Comparison of ENCODE assay signal across 8 mouse cellular contexts in genomic region chr8:112909527-112909926, GRCm38 (mm10).
DNase-seq lines count a peak whose midpoint lies in the region; ATAC-seq and TF ChIP-seq lines count a peak whose summit lies in the region.

No protein-coding gene starts in this region.

- H3K27me3 ChIP-seq in hindbrain, postnatal 0 days (ENCODE audit: insufficient read depth, low read length) = no peaks in the 10 kb centered on the region
- no peaks in the 10 kb centered on the region for H3K27me3 ChIP-seq in hindbrain, embryonic 13.5 days
- H3K27me3 ChIP-seq in neural tube, embryonic 11.5 days (ENCODE audit: control insufficient read depth, insufficient read depth, low read length) = no peaks in the 10 kb centered on the region
- no peaks in the 10 kb centered on the region for H3K27me3 ChIP-seq in lung, postnatal 0 days (replicated peaks; ENCODE audit: insufficient read depth, low read length)

- H3K9ac ChIP-seq in hindbrain, postnatal 0 days (replicated peaks; ENCODE audit: low read length) = no peak overlapping the region
- no peak overlapping the region for H3K9ac ChIP-seq in hindbrain, embryonic 13.5 days
- H3K9ac ChIP-seq in neural tube, embryonic 11.5 days (ENCODE audit: low read length) = no peak overlapping the region
- H3K9ac ChIP-seq in lung, postnatal 0 days (replicated peaks; ENCODE audit: low read depth) = no peak overlapping the region

- no peak for TF ChIP-seq EP300 in lung, postnatal 0 days (IDR thresholded peaks at IDR 0.05)

- TF ChIP-seq CTCF in hindbrain, postnatal 0 days (IDR thresholded peaks at IDR 0.05; ENCODE audit: low read depth) = peak; percentile 45
- no peak for TF ChIP-seq CTCF in lung, postnatal 0 days (IDR thresholded peaks at IDR 0.05)

- peak; percentile 66 for DNase-seq in hindbrain, postnatal 0 days (ENCODE audit: low spot score)
- DNase-seq in ovary, postnatal 36 days (ENCODE audit: low spot score) = peak; percentile 7
- no peak for DNase-seq in ovary, adult 18-20 months (ENCODE audit: low spot score)
- DNase-seq in cerebellum, postnatal 10 days = peak; percentile 82 to 84
- peak; percentile 24 for DNase-seq in neural tube, embryonic 11.5 days (ENCODE audit: low spot score)
- no peak for DNase-seq in gastrocnemius, postnatal 4 days (ENCODE audit: low spot score in 2 of 2)
- DNase-seq in lung, postnatal 0 days (ENCODE audit: low spot score) = no peak

- ATAC-seq in hindbrain, postnatal 0 days = no peak
- ATAC-seq in hindbrain, embryonic 13.5 days (ENCODE audit: low FRiP score) = no peak
- no peak for ATAC-seq in neural tube, embryonic 11.5 days (ENCODE audit: insufficient read depth, low FRiP score, low TSS enrichment)
- no peak for ATAC-seq in lung, postnatal 0 days

- H3K36me3 ChIP-seq in hindbrain, postnatal 0 days (ENCODE audit: insufficient read depth, low read length) = no peaks in the 10 kb centered on the region
- H3K36me3 ChIP-seq in hindbrain, embryonic 13.5 days = no peaks in the 10 kb centered on the region
- H3K36me3 ChIP-seq in neural tube, embryonic 11.5 days (ENCODE audit: control insufficient read depth, insufficient read depth, low read length) = no peaks in the 10 kb centered on the region
- no peaks in the 10 kb centered on the region for H3K36me3 ChIP-seq in lung, postnatal 0 days (ENCODE audit: insufficient read depth, low read length)

- H3K4me1 ChIP-seq in hindbrain, postnatal 0 days (ENCODE audit: insufficient read depth, low read length) = peaks cover 12% of the 10 kb centered on the region; the same call in 1 of the 2 replicates
- H3K4me1 ChIP-seq in hindbrain, embryonic 13.5 days (replicated peaks) = peaks cover 23% of the 10 kb centered on the region
- H3K4me1 ChIP-seq in neural tube, embryonic 11.5 days (ENCODE audit: control insufficient read depth, insufficient read depth, low read length) = no peaks in the 10 kb centered on the region
- no peaks in the 10 kb centered on the region for H3K4me1 ChIP-seq in lung, postnatal 0 days (ENCODE audit: insufficient read depth, low read depth, low read length)

- WGBS in hindbrain, postnatal 0 days = 62% methylated on average over 5 of the region's 5 CpGs
- 56% methylated on average over 5 of the region's 5 CpGs for WGBS in hindbrain, embryonic 13.5 days
- 57% methylated on average over 5 of the region's 5 CpGs for WGBS in neural tube, embryonic 11.5 days
- whole genome bisulfite sequencing in lung, postnatal 0 days = 50% methylated on average over 5 of the region's 5 CpGs

- H3K4me3 ChIP-seq in hindbrain, postnatal 0 days (ENCODE audit: low read length) = no peak overlapping the region
- H3K4me3 ChIP-seq in hindbrain, embryonic 13.5 days = no peak overlapping the region
- no peak overlapping the region for H3K4me3 ChIP-seq in neural tube, embryonic 11.5 days (ENCODE audit: low read depth, low read length)
- no peak overlapping the region for H3K4me3 ChIP-seq in lung, postnatal 0 days (ENCODE audit: low read depth, low read length)

- H3K4me2 ChIP-seq in hindbrain, postnatal 0 days (ENCODE audit: low read depth, low read length) = no peak overlapping the region
- no peak overlapping the region for H3K4me2 ChIP-seq in hindbrain, embryonic 13.5 days
- H3K4me2 ChIP-seq in neural tube, embryonic 11.5 days (ENCODE audit: low read depth) = no peak overlapping the region
- H3K4me2 ChIP-seq in lung, postnatal 0 days (replicated peaks; ENCODE audit: low read depth, low read length) = no peak overlapping the region

- H3K9me3 ChIP-seq in hindbrain, postnatal 0 days (ENCODE audit: low read length) = no peaks in the 10 kb centered on the region
- H3K9me3 ChIP-seq in hindbrain, embryonic 13.5 days = no peaks in the 10 kb centered on the region
- no peaks in the 10 kb centered on the region for H3K9me3 ChIP-seq in neural tube, embryonic 11.5 days (ENCODE audit: control insufficient read depth, low read length)
- no peaks in the 10 kb centered on the region for H3K9me3 ChIP-seq in lung, postnatal 0 days (ENCODE audit: low read length)

- H3K27ac ChIP-seq in hindbrain, postnatal 0 days = no peak overlapping the region
- H3K27ac ChIP-seq in hindbrain, embryonic 13.5 days = no peak overlapping the region
- no peak overlapping the region for H3K27ac ChIP-seq in neural tube, embryonic 11.5 days (ENCODE audit: low read depth, low read length)
- H3K27ac ChIP-seq in lung, postnatal 0 days (ENCODE audit: low read length) = no peak overlapping the region

Comparison
In these comparisons a context has a peak if more than half of its experiments do, and no peak if none do; other contexts are left out.
1. DNase-seq: peak in hindbrain, postnatal 0 days (single experiment), ovary, postnatal 36 days (single experiment), cerebellum, postnatal 10 days (2 of 2) and neural tube, embryonic 11.5 days (single experiment); none in ovary, adult 18-20 months (single experiment), gastrocnemius, postnatal 4 days (0 of 2) and lung, postnatal 0 days (single experiment).